Mouse (Mus musculus) liver, embryonic 13.5 days (tissue): ENCODE measurements around the gene Got1. TPM values are rescaled to one million over a fixed set of nuclear protein-coding genes. Genes with fewer than 3 reads are reported as not detected.

Source experiments
- ATAC-seq: fragments of 200-750 bp; cut with Nextera tagmentation; 2 replicates; pipeline ENCODE4 v1.8.0; 2017; ENCODE audit warnings: low read depth, mild to moderate bottlenecking, moderate number of reproducible peaks, moderate library complexity
- DNase-seq: peaks from one replicate; pipeline ENCODE4 v3.0.0; 2022
- H3K27ac ChIP-seq: fragments of 300-500 bp; sonication (generic); 2 replicates; pipeline ENCODE4 v1.5.1; 2015; ENCODE audit warnings: moderate library complexity, mild to moderate bottlenecking, inconsistent platforms
- H3K27me3 ChIP-seq: fragments of 300-500 bp; sonication (generic); 2 replicates; pipeline ENCODE4 v1.6.1; 2015; ENCODE audit warnings: mild to moderate bottlenecking, inconsistent platforms
- H3K36me3 ChIP-seq: fragments of 300-500 bp; sonication (generic); 2 replicates; pipeline ENCODE4 v1.6.1; 2015; ENCODE audit warnings: mild to moderate bottlenecking, inconsistent platforms
- H3K4me1 ChIP-seq: fragments of 300-500 bp; sonication (generic); replicated peaks from 2 replicates; pipeline ENCODE4 v1.6.1; 2015; ENCODE audit warnings: inconsistent platforms
- H3K4me2 ChIP-seq: fragments of 300-500 bp; sonication (generic); 2 replicates; pipeline ENCODE4 v1.6.1; 2015; ENCODE audit warnings: inconsistent platforms, mild to moderate bottlenecking, moderate library complexity
- H3K4me3 ChIP-seq: fragments of 300-500 bp; sonication (generic); replicated peaks from 2 replicates; pipeline ENCODE4 v1.5.1; 2015; ENCODE audit warnings: mild to moderate bottlenecking, inconsistent platforms
- H3K9ac ChIP-seq: fragments of 300-500 bp; sonication (generic); 2 replicates; pipeline ENCODE4 v1.6.1; 2015; ENCODE audit warnings: mild to moderate bottlenecking, inconsistent platforms
- H3K9me3 ChIP-seq: fragments of 300-500 bp; sonication (generic); replicated peaks from 2 replicates; pipeline ENCODE4 v1.6.1; 2016; ENCODE audit warnings: inconsistent platforms
- WGBS: fragments of 180-500 bp; shearing (Covaris S2); methylation state at CpG from one replicate; pipeline ENCODE4 v1.1.7; 2015; ENCODE audit not compliant: insufficient replicate concordance; 5-methylcytosine and 5-hydroxymethylcytosine counted together
- polyA plus RNA-seq: library from polyadenylated mRNA; unstranded; fragments of >200 nt; fragmentation: Nextera tagmentation; extraction: Ambion mirVana; gene quantifications from 2 replicates; pipeline ENCODE4 v1.2.1, GENCODE M21; 2015

Got1 gene
- polyA plus RNA-seq, 1 experiment from 2014 or later, result 22.0 TPM

DNA sequence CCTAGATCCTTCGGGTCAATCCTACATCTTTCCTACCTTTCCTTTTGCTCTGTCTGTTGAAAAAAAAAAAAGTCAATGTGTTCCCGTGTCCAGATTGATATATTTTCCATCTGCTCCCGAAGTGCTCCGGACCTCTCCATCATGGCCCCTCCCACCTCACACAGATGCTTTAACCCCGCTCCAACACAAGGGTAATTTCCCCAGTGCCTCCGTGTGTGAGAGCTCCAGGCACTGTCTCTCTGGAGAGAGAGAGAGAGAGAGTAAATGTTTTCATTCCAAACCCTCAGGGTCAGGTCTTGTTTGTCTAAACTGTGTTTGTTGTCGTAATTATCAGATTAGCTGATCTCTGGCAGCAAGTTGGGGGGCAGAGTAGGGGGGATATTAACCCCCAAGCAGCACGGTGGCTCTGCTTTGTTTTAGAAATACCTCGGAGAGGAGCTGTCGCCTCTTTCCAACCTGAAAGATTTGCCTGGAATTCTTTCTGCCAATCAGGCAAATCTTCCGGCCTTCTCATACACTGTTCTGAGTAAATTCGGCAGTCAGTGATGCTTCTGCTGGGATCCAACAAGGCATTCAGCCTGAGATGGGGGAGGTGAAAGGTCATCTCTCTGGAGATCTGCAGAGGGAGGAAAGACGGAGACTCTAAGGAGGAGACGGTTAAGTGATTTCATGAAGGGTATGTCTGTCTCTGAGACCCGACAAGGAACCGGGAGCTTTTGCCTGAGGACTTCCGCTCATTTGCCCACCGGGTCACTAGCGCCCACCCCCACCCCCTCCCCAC is 22.1 kb upstream of the Got1 start:
- H3K27ac ChIP-seq, result no peak overlapping the region
- no peak overlapping the region for H3K4me2 ChIP-seq
- H3K9ac ChIP-seq, result no peak overlapping the region
- H3K9me3 ChIP-seq, result no peaks in the 10 kb centered on the region
- DNase-seq (no peak), ATAC-seq (no peak)
- no peaks in the 10 kb centered on the region for H3K4me1 ChIP-seq
- H3K27me3 ChIP-seq, result peaks cover 42% of the 10 kb centered on the region
- no peaks in the 10 kb centered on the region for H3K36me3 ChIP-seq
- no peak overlapping the region for H3K4me3 ChIP-seq
- 33% methylated on average over 19 of the region's 19 CpGs for WGBS

DNA sequence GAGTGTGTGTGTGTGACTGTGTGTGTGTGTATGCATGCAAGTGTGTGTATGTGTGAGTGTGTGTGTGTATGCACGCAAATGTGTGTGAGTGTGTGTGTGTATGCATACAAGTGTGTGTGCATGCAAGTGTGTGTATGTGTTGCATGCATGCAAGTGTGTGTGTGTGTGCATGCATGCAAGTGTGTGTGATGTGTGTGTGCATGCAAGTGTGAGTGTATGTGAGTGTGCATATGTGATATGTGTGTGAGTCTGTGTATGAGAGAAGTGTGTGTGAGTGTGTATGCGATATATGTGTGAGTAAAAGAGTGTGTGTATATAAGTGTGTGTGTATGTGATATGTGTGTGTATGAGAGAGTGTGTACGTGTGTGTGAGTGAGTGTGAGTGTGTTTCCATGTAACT is 11.0 kb upstream of the Got1 start:
- no peaks in the 10 kb centered on the region for H3K9me3 ChIP-seq
- H3K36me3 ChIP-seq, result no peaks in the 10 kb centered on the region
- no peak for ATAC-seq
- DNase-seq, result no peak
- H3K4me3 ChIP-seq, result no peak overlapping the region
- H3K27ac ChIP-seq, result no peak overlapping the region
- H3K27me3 ChIP-seq, result peaks cover 3% of the 10 kb centered on the region; the same call in 1 of the 2 replicates
- WGBS, result 74% methylated on average over 3 of the region's 3 CpGs
- no peak overlapping the region for H3K9ac ChIP-seq
- no peak overlapping the region for H3K4me2 ChIP-seq
- H3K4me1 ChIP-seq, result no peaks in the 10 kb centered on the region; the same call in 1 of the 2 replicates

DNA sequence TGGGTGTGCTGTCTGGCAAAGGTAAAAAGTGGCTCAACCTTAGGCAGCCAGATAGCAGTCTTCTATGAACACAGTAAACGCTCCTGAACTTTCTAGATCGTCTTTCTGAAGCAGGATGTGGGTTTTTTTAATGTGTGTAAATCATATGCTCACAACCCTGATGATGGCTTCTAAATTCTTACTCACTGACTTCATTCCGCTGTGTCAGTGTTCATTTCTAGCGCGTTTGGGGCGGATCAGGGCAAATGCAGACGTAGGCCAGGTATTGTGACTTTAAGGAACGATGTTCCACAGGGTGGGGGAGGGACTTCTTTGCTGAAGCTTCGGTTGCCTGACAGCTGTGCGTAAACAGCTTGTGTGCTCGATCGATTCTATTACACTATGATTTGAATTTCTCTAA is 6.5 kb upstream of the Got1 start:
- 42% methylated on average over 12 of the region's 12 CpGs for WGBS
- H3K27me3 ChIP-seq, result peaks cover 3% of the 10 kb centered on the region; the same call in 1 of the 2 replicates
- no peak overlapping the region for H3K4me2 ChIP-seq
- H3K27ac ChIP-seq, result no peak overlapping the region
- ATAC-seq (no peak), DNase-seq (no peak)
- H3K9me3 ChIP-seq, result no peaks in the 10 kb centered on the region
- H3K9ac ChIP-seq, result no peak overlapping the region
- H3K4me1 ChIP-seq, result no peaks in the 10 kb centered on the region; the same call in 1 of the 2 replicates
- H3K4me3 ChIP-seq, result no peak overlapping the region
- H3K36me3 ChIP-seq, result no peaks in the 10 kb centered on the region

DNA sequence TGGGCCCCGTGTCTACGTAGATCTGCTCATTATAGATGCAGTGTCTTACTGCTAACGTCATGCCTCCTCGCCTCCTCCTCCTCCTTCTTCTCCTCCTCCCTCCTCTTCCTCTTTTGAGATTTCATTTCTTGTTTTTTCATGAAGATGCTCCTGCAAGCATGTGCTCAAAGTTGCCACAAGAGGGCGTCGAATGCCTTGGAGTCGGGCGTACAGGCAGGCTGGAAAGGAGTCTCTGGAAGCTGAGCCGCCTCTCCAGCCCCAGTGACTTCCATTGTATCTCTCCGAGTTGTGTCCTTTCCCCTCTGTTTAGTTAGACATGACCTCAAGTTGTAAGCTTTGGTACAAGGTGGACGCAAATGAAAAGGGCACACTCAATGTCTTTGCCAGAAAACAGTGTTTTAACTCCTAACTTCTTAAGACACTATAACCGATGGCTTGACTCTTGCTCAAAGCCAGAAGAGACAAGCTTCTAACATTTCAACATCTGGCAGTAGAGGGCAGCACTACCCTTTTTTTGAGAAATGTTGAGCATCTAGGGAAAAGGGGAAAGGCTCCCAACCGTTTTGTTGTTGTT is 5.9 kb upstream of the Got1 start:
- WGBS, result 1% methylated on average over 13 of the region's 13 CpGs

DNA sequence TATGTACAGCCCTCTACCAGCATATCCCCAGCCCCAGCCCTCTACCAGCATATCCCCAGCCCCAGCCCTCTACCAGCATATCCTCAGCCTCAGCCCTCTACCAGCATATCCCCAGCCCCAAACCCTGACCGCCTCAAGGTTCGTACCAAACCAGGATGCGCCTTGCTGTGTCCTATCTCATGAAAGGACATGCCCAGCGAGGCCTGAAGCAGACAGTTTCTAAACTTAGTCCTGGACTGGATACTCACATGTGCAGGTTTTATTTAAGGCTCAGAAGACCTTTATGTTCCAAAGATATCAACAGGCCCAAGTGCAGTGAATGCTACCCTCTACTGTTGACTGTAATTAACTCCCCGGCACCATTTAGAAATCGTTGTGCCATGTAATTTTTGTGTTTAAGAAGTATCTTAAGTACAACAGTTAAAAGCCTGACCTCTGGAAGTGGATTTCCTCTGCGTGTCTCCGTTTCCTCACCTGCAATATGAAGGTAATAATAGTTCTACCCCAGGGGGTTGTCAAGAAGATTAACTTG is 3.7 kb upstream of the Got1 start:
- H3K4me3 ChIP-seq, result no peak overlapping the region
- DNase-seq (no peak), ATAC-seq (no peak)
- H3K4me1 ChIP-seq, result peaks cover 20% of the 10 kb centered on the region
- no peaks in the 10 kb centered on the region for H3K9me3 ChIP-seq
- no peaks in the 10 kb centered on the region for H3K36me3 ChIP-seq
- no peak overlapping the region for H3K27ac ChIP-seq
- H3K27me3 ChIP-seq, result peaks cover 3% of the 10 kb centered on the region; the same call in 1 of the 2 replicates
- 78% methylated on average over 8 of the region's 8 CpGs for WGBS
- no peak overlapping the region for H3K4me2 ChIP-seq
- H3K9ac ChIP-seq, result no peak overlapping the region

More for the DNA sequence above, 5.9 kb upstream of the Got1 start:
- no peaks in the 10 kb centered on the region for H3K9me3 ChIP-seq
- no peak overlapping the region for H3K9ac ChIP-seq
- H3K27ac ChIP-seq, result no peak overlapping the region
- H3K36me3 ChIP-seq, result no peaks in the 10 kb centered on the region
- H3K4me2 ChIP-seq, result peak overlapping the region; percentile 53
- H3K4me3 ChIP-seq, result no peak overlapping the region
- H3K27me3 ChIP-seq, result peaks cover 3% of the 10 kb centered on the region; the same call in 1 of the 2 replicates
- DNase-seq (peak; percentile 55), ATAC-seq (peak; percentile 84)
- H3K4me1 ChIP-seq, result peaks cover 4% of the 10 kb centered on the region

DNA sequence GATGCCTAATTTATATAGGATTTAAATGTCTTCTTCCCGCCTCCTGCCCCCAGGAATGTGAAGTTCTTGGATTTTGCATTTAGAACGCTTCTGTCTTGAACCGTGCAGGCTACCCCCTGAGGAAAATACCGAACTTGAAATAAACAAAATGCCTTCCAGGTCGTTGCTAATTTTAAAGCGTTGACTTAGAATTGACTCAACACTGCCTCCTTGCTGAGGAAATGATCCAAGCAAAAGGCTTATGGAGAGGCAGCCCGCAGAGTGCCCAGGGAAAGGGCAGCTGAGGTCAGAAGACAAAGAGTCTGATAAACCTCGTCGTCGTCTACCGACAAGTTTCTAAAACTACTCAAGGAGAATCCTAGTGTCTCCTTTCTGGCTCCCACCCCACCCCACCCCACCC is 2.7 kb upstream of the Got1 start:
- Histone ChIP-seq H3K9ac (no peak overlapping the region), H3K4me3 (no peak overlapping the region), H3K9me3 (no peaks in the 10 kb centered on the region), H3K4me1 (peaks cover 30% of the 10 kb centered on the region), H3K4me2 (no peak overlapping the region), H3K36me3 (no peaks in the 10 kb centered on the region), H3K27ac (no peak overlapping the region), H3K27me3 (peaks cover 3% of the 10 kb centered on the region; the same call in 1 of the 2 replicates)
- ATAC-seq, result no peak
- DNase-seq, result no peak
- WGBS, result 15% methylated on average over 11 of the region's 11 CpGs

DNA sequence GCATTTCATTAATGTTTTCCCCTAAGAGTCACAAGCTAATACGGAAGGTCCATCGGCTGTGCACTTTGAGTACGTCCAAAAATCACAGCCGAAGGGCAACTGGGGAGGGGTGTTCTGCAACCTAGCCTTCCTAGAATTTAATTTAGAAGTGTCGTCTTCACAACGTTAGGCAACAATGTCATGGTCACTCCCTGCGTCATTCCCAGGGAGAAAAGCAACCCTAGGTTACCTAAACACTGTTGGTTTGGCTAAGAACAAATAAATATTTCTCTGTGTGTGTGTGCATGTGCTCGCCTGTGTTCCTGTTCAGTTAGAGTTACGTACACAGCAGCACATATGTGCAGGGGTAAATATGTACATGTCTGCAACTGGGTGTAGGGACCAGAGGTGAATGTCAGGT is 1.6 kb upstream of the Got1 start:
- Histone ChIP-seq H3K4me3 (no peak overlapping the region), H3K27me3 (no peaks in the 10 kb centered on the region; the same call in 1 of the 2 replicates), H3K36me3 (no peaks in the 10 kb centered on the region), H3K4me2 (0 out of 2 replicates have a peak overlapping the region, but pooled peaks have one; percentile 94), H3K4me1 (peaks cover 41% of the 10 kb centered on the region), H3K9ac (no peak overlapping the region), H3K9me3 (no peaks in the 10 kb centered on the region), H3K27ac (no peak overlapping the region)
- ATAC-seq, result no peak
- 79% methylated on average over 9 of the region's 9 CpGs for WGBS
- DNase-seq, result no peak

DNA sequence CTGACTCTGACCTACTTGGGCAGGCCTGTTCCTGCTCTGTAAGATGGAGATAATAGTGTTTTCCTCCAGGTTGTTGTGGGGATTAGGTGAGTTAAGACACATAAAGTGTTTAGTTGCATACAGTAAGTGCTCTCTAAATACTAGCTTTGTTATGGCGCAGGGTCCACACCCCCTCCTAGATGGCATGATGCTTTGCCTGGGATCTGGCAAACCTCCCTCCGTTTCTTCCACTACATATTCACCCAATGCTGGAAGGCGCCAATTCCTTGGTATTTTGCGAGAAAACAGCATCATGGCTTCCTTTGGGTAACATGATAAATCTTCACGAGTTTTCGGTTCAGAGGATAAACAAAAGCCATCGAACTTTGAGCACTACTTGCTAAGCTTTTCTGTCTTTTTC is 1.2 kb upstream of the Got1 start:
- H3K4me2 ChIP-seq, result peak overlapping the region; percentile 94
- H3K9ac ChIP-seq, result peak overlapping the region; percentile 81
- ATAC-seq (no peak), DNase-seq (no peak)
- H3K9me3 ChIP-seq, result no peaks in the 10 kb centered on the region
- H3K36me3 ChIP-seq, result no peaks in the 10 kb centered on the region
- H3K4me3 ChIP-seq, result peak overlapping the region; percentile 76
- no peak overlapping the region for H3K27ac ChIP-seq
- H3K4me1 ChIP-seq, result peaks cover 46% of the 10 kb centered on the region
- no peaks in the 10 kb centered on the region; the same call in 1 of the 2 replicates for H3K27me3 ChIP-seq
- 83% methylated on average over 7 of the region's 7 CpGs for WGBS

DNA sequence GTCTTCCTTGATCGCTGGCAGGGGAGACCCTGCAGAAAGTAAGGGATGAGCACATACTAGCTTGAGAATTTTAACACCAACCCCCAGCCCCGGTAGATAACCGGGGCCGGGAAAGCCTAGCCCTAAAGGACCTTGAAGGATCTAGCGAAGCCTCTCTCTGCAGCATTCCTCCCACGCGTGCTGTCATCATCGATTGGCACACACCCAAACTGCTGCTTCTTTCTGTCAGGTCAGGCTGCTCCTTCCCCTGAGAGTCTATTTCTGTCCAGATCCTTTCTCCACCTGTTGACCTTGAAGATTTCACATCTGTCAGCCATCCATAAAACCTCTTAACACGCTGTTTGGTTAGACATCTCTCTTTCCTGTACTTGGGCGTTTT is 688 bp upstream of the Got1 start:
- Histone ChIP-seq H3K27ac (peak overlapping the region; percentile 58), H3K4me2 (peak overlapping the region; percentile 94), H3K27me3 (no peaks in the 10 kb centered on the region; the same call in 1 of the 2 replicates), H3K36me3 (no peaks in the 10 kb centered on the region), H3K4me3 (peak overlapping the region; percentile 76), H3K4me1 (peaks cover 49% of the 10 kb centered on the region), H3K9ac (peak overlapping the region; percentile 81), H3K9me3 (no peaks in the 10 kb centered on the region)
- DNase-seq (no peak), ATAC-seq (no peak)
- 13% methylated on average over 10 of the region's 10 CpGs for WGBS

DNA sequence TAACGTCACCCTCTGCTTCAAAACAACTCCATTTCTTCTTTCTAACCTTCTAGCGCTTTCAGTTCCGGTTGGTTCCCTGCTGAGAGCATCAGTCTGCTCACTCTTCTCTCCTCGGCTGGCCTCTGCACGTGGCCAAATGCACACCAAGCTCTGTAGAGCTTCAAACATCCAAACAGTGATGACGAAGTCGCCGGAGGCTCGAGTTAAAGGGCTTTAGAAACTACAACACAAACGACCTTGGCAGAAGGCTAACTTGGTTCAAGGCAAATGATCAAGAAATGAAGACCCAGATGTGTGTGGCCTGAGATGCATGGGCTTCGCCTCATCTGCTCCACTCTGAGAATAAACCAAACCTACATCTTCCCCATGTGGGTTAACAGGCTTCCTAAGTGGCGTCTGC is 854 bp downstream of the Got1 start:
- WGBS, result 7% methylated on average over 12 of the region's 12 CpGs
- H3K36me3 ChIP-seq, result no peaks in the 10 kb centered on the region
- H3K9ac ChIP-seq, result peak overlapping the region; percentile 78
- H3K27ac ChIP-seq, result peak overlapping the region; percentile 63; the same call in 1 of the 2 replicates
- ATAC-seq (no peak), DNase-seq (peak; percentile 8)
- peak overlapping the region; percentile 94 for H3K4me2 ChIP-seq
- H3K9me3 ChIP-seq, result no peaks in the 10 kb centered on the region
- H3K4me3 ChIP-seq, result peak overlapping the region; percentile 76
- no peaks in the 10 kb centered on the region; the same call in 1 of the 2 replicates for H3K27me3 ChIP-seq
- H3K4me1 ChIP-seq, result peaks cover 55% of the 10 kb centered on the region

DNA sequence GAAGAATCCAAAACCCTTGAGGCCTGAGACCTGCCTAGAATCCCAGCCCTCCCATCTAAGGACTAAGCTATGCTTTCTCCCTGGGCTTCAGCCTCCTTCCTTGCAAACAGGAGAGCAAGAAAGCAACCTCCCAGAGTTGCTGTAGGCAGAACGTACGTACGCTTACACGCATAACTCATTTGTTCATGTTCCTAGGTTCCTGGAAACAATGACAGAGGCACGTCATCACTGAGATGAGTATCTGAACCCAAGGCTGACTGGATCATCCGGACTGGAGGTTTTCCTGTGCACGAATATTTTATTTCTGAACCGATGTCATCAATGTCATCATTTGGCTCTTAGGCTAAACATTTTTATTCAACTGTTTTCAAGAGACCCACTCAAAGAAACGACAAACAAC is 2.4 kb downstream of the Got1 start:
- Histone ChIP-seq H3K27ac (no peak overlapping the region), H3K36me3 (no peaks in the 10 kb centered on the region), H3K4me1 (peaks cover 58% of the 10 kb centered on the region), H3K4me3 (no peak overlapping the region), H3K4me2 (0 out of 2 replicates have a peak overlapping the region, but pooled peaks have one; percentile 94), H3K27me3 (no peaks in the 10 kb centered on the region; the same call in 1 of the 2 replicates), H3K9ac (no peak overlapping the region), H3K9me3 (no peaks in the 10 kb centered on the region)
- no peak for DNase-seq
- WGBS, result 76% methylated on average over 9 of the region's 9 CpGs
- ATAC-seq, result no peak
